Mouse (Mus musculus) kidney, postnatal 25 days (tissue): ENCODE data around the gene Apeh.
"Not testable (repeated sequence)": the region's sequence is repeated elsewhere in the genome, so short reads cannot be mapped to it uniquely, and the experiment has no call there.

Source experiments
- DNase-seq, 2 experiments: peaks; one replicate each; pipeline ENCODE4 v3.0.0; 2021; ENCODE audit warnings: mixed read lengths in 2 of 2

Gene Apeh

DNA sequence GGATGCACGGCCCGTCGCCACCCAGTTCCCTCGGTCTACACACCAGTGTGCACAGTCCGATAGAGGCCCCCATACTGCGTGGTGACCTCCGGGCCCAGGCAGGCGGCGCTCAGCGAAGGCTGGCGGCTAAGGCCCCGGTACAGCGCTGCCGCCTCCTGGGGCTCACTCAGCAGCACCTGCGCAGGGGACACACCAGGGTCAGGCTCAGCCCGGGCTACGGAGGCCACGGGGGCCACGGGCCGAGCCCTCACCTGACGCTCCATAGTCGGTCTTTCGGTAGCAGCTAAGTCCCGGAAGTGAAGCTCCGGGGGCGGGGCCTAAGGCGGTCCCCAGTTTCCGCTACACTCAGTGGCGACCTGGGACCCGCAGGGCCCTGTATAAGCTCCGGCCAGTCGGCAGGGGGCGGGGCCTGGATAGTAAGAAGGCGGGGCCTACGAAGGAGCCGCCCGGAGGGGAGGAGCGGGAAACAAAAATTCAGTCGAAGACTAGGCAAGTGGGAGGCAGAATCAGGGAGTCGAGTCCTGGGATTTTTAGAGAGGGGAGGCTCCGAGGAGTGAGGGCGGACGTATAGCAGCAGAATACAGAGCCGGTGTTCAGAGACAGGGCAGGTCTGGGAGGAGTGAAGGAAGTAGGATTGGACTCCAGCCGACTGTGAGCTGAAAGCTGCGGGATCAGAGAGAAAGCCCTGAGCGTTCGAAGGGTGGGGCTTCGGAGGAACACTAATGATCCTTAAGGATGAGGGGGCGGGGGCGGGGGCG, at the start of gene Apeh:
Gene Apeh, minus strand, starts transcription at position 423 of the 758 bp plus-strand sequence.
- DNase-seq: peak; percentile 98

DNA sequence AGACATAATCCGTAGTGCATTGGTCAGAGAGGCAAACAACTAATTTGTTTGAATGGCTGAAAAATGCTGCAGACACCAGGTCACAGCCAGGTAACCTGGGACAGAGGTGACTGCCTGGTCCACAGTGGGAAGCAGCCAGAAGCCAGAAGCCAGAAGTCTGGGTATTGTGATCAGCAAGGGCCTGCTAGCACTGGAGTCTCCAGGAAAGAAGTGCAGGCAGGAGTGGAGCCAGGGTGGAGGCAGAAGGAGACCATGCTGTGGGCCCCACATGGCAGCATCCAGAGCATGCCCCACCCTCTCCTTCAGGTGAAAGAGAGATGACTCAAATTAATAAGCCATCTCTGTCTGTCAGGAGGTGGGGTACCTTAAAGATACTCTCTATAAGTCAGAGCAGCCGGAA, 49.1 kb upstream of the Apeh start:
- DNase-seq: no peak

DNA sequence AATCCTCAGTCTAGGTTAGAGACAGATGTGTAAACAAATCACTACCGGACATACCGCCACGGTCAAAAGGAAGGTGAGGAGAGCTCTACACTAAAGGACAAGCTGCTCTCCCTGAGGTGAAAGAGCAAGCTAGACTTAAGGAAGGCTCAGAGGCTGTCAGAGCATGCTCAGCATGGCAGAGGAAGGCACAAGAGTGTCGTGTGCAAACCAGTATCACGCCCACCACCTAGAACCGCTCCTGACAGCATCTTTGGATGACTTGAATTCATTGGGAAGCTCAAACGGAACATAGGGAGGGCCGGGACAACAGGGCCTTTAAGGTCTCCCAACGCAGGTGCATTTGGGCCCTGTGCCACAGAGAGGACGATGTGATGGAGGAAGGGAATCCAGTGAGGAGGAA, 47.0 kb upstream of the Apeh start:
- no peak for DNase-seq

DNA sequence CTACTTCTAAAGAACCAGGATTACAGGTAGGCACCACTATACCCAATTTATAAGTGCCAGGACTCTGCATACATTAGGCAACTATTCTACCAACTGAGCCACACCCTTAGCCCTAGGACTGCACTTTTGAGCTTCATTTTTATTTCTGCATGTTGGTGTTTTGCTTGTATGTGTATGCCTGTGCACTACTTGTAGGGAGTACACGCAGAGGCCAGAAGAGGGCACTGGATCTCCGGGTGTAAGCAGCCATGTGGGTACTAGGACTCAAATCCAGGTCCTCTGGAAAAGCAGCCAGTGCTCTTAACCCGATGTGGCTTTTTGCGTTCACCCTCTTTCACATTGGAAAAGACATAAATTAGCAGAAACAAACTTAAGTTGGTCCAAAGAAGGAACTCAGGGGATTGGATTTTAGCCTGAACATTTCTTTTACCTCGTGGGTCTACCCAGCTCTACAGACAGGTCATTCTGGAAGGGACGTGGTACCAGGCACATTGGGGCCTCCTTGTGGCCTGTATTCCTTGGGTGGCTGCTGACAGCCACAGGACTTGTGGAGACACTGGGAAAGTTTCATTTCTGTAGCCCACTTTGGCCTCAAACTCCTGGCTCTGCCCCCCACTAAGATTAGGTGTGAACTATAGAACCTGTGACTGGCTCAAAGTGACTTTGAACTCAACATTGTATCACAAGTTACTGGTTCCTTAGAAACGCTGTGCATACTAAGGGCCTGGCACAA, 45.7 kb upstream of the Apeh start:
- DNase-seq: peak in 1 of 2 experiments; percentile 17

DNA sequence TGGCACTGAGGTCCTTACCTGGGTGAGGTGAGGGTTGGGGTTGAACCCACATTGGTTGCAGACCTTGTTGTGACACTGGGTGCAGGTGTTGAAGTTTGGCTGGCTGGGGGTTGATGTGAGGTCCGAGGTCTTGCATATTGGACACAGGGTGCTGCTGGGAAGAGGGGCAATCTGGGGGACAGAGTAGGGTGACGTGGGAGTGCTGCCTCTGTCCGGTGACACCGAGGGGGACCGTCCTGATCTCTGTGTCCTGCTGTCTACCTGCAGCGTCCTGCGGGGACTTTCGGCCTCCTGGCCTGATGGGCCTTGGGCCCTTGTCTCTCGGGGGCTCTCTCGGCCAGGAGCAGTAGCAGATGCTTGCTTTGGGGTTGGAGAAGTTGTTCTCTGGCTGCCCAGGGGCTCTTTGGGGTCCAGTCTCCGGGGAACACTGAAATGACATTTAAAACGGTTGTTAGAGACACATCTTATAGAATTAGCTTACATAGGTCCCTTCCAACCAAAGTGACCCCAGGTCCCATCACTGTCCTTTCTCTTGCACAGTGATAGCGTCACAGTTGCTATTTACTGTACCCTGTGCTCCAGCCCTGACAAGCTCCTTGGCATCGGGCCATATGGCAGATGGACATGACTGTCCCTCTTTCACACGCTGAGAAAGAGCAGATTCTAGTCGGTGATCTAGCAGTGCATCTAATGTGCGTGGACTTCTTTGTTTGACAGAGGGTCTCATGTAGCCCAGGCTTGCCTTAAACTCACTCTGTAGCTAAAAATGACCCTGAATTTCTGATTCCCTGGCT, 45.0 kb upstream of the Apeh start:
- DNase-seq: peak in 1 of 2 experiments; percentile 18

DNA sequence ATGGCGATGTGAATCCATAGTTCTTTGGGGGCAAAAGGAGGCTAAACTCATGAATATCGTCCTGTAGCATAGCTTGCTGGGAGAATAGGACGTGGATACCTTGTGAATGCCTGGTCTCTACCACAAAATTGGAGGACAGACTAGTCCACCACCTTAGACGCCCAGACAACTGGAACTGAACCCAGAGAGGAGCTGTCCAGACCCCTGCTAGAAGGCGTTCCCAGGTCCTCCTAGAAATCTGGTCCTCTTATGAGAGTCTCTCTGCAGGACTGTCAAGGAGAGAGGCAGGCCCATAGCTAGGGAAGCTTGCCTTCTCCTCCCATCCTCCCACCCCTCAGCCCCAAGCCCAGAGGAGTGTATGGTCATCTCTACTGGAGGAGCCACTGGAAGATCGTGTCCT, 43.7 kb upstream of the Apeh start:
- DNase-seq: no peak

DNA sequence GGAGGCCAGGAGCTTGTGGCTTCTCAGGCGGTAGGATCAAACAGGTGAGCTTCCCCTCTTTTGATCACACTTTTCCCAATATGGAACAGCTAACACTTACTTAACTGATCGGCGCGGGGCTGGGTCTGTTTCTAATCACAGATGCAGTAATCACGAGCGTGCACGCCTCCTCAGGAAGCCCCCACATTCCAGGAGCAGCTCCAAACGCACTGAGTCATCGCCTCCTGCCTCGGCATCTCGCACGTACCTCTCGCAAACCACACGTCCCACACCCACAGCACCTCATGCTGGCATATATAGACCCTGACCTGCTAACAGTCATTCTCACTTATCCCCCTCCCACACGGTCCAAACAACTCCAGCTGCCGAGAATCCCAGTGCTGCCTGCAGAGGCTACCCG, 43.1 kb upstream of the Apeh start:
- DNase-seq: no peak

DNA sequence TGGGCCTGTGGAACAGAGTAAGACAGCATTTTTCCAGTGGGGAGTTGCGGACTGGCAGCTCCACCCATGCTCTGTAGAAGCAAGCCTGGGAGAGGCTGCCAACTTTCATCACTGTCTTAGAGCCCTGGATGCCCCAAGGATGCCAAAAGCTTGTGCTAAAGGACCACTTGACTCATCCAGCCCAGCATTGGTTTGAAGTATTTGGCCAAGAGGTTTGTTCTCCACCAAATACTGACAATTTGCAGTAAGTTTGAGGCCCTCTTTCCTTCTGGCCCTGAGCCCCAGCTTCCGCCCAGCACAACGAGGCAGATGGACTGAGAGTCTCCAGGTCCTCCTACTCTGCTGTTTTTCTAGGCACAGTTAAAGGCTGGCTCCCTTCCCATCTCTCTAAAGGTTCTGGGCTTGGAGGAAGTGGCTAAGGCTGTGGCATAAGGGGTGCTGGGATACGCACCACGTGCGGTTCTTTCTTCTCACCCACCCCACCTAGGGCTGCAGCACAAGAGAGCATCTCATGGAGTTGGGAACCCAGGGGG, 42.6 kb upstream of the Apeh start:
- DNase-seq: no peak

DNA sequence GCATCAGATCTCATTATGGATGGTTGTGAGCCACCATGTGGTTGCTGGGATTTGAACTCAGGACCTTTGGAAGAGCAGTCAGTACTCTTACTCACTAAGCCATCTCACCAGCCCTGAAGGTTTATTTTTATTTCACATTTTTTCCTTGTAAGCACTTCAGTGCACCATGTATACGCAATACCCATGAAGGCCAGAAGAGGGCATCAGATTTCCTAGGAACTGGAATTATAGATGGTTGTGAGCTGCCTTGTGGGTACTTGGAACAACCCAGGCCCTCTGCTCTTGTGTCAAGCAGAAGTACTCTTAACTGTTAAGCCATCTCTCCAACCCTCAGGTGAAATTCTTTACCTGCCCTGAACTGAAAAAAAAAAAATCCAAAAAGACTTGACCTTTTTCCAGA, 41.8 kb upstream of the Apeh start:
- DNase-seq: peak in 1 of 2 experiments; percentile 58

DNA sequence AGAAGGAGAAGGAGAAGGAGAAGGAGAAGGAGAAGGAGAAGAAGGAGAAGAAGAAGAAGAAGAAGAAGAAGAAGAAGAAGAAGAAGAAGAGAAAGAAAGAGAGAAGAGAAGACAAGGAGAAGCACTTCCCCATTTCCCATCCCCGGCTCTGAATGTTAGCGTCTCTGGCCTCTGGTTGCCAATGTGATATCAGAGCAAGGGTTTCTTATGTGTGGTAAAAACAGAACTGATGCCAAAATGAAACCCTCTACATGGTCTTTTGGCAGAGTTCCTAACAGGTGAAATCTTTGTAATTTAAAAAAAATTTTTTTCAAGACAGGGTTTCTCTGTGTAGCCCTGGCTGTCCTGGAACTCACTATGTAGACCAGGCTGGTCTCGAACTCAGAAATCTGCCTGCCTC, 41.3 kb upstream of the Apeh start:
- not testable (repeated sequence) for DNase-seq

DNA sequence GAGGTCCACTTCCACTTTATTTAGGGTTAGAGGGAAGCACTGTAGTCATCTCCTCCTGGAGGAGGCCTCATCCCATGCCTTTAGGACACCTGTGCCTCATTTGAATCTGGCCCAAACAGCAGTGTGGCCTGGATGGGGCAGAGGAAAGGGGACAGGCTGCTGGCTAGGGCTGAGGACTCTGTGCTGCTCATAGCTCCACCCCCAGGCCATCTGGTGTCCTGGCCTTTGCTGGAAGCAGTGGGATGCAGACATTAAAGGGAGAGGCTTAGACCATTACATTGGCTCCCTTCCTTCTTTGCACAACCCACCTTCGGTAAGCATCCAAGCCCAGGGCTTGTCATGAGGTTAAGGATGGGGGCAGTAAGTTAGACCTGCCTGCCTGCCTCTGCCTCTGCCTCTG, 39.1 kb upstream of the Apeh start:
- no peak for DNase-seq

DNA sequence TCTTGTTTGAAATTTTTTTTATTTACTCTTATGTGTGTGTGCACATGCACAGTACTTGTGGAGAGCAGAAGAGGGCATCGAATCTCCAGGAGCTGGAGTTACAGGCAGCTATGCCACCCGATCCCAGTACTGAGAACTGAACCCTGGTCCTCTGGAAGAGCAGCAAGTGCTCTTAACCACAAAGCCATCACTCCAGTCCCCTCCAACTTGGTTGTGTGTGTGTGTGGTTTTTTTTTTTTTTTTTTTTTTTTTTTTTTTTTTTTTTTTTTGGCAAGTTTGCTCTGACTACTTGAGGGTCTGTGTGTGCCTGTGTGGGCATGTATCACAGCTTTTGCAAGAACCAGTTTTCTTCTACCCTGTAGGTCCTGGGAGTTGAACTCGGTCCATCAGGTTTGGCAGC, 38.0 kb upstream of the Apeh start:
- no peak for DNase-seq

DNA sequence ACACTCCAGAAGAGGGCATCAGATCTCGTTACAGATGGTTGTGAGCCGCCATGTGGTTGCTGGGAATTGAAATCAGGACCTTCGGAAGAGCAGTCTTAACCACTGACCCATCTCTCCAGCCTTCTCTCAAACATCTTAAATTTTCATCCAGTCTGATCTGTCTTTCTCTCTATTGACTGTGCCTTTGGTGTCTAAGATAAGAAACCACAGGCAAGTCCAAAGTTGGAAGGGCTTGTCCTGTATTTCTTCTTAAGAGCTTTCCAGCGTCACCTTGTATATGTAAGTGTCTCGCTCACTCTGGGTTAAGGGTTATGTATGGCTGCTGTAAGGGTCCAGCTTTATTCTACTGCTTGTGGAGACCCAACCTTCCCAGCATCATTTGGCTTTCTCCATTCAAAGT, 37.1 kb upstream of the Apeh start:
- DNase-seq: no peak

DNA sequence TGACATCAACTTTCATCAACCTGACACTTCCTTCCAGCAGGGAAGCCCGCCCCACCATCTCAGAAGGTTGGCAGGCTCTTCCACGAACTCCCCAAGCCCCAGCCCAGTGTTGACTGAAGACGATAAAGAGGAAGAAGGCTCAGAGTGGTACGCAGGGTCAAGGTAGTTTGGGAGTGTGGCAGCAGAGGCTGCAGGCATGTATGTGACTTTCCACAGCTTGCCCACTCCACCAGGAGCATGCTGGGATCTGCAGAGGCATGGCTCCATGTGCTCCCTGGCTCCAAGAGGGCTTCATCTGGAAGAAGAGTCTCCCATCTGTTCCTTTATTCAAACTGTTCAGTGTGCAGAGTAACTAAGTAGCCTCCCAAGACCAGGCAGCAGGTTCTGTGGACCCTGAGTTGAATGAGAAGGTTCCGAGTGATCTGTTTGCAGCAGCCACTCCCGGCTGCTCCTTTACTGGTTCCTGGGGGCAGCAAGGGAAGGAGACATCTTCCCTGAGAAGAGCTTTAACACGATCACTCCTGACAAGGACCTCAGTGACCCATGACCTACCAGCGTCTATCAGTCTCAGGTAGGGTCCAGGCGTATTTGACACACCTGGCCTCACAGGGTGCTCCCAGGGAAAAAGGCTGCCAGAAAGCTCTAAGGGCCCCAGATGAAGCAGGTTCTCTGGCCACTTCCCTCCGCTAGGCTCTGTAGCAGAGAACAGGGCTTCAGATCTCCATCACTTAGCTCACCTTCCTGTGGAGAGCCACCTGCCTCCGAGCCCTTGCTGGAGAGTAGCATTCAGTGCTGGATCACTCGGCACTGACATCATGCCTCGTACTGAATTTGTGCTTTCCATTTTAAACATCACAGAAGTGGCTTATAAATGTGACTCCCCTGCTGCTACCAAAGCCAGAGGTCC, 34.9 kb upstream of the Apeh start:
- DNase-seq: no peak

DNA sequence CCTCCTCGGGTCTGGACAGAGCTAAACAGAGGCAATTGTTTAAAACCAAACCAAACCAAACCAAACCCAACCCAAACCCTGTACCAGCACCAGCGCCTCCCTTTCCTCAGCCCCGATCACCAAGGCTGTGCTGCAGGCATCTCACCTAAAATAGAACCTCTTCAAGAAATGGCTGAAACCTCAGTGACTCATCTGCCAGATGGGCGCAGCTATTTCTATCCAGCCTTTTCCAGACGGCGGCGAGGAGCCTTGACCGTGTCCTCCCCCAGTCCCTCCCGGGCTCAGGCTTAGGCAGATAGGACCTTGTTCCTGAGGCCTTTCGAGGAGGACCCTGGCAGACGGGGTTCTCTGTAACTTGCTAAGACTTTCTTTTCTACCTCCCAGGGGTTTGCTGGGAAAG, 33.8 kb upstream of the Apeh start:
- DNase-seq: no peak

DNA sequence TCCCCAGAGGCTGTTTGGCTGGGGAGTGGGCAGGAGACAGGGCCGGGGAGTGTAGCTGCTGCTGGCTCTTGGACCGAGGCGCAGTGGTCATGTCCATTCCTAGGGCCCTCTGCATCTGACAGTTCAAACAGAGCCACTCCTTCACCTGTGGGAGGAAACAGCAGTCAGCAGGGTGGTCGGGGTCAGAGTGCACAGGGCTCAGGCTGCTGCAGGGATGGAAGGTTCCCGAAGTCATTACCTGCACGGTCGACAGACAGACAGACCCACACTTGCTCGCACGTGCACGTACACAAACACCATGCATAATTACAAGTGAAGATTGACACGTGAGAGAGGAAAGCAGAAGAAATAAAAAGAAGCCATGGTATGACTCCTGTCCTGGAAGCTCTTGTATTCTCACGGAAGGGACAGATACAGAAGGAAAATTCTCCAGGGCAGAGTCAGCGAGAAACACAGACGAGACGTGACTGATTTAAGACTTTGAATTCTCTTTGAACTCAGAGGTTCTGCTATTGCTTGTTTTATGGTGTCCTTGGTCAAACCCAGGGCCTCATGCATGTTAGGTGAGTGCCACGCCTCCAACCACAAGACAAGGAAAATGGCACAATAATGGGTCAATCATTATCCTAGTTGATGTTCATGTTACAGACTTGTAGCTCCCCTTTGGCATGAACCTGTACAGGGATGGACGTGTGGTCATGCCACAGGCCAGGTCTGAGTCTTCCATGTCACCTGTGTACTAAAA, 32.2 kb upstream of the Apeh start:
- no peak for DNase-seq

DNA sequence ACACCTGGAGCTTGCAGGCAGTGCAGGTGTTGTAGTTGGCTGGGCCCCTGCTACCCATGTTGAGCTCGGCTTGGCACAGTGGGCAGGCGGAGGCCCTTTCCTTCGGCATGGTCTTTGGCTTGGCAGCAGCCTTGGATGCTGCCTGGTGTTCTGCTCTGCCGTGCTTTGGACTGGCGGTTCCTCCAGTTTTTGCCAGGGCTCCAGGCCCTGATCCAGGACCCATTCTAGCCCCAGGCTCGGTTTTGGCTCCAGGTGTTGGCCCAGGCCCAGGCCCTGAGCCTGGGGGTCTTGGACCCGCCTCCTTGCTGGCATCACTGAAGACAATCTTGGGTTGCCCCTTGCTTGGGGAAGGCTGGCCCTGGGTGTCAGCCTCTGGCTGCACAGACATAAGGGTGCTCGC, 31.3 kb upstream of the Apeh start:
- no peak for DNase-seq

DNA sequence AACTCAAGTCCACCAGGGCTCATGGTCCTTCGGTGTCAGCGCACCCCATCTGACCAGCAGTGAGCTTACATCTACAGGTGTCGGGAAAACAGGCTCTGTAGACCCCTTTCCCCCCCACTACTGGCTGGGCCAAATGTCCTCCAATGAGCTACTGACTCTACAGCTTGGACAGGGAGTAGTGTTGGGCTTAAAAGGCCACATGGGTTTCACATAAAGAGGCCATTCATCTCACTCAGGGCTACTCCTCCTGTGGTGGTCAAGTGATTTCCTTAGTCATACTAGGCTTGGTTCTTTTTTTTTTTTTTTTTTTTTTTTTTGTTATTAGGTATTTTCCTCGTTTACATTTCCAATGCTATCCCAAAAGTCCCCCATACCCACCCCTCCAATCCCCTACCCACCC, 29.5 kb upstream of the Apeh start:
- no peak for DNase-seq

DNA sequence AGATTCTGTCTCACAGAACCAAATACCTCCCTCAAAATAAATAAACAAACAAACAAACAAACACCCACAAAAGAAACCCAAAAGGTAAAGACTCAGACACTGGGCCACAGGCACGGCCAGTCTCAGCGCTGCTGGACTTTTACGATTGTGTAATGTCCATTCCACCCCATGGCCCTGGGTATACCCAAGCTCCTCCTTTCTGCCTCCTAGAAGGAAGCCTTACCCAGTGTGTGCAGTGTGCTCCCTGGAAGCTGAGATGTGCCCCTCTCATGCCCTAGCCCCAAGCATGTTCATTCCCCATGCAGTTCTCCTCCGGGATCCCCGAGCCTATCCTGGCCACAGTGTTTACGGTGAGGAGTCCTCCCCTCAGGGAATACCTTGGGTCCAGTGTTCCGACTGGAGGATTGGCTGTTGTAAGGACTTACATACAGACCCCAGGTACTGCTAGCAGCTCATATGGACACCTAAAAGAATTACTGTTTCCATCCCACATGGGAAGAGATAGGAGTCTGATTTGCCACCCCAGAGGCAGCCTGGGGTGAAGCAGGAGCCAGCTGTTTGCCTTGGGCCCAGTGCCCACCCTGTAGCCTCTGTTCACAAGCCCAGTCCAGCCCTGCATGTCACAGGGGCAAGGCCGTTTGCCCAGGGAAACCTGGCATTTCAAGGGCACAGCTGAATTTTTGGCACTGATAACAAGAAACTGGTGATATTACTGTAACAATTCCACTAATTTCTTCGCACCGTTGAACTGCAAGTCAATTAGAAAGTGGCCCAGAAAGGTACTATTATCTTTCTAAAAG, 27.0 kb upstream of the Apeh start:
- no peak for DNase-seq

DNA sequence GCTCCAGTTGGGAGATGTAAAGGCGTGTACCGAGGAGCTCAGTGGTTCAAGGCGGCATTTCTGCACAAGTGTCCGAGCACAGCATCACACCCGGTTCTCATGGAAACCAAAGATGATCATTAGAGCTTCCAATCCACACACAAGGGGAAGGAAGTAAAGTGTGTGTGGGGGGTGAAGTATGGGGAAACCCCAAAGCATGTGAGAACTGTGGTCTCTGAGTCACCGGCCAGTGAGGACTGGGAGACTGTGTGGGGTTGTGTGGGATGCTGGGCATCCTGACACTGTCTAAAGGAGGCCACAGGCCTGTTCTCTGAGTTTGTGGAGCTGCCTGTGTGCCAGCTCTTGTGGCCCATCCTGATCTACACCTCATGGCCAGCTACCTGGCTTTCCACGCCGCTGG, 26.3 kb upstream of the Apeh start:
- DNase-seq: no peak
